Mouse (Mus musculus) CD4-positive, CD25-positive, alpha-beta regulatory T cell (primary cell): Measurements from ENCODE around the gene 4930512M02Rik. TPM values are rescaled to one million over a fixed set of nuclear protein-coding genes. Genes with fewer than 3 reads are reported as not detected.

Experiments
- polyA plus RNA-seq: library from polyadenylated mRNA; unstranded; fragments of 100-300 nt; shearing (Covaris generic); gene quantifications from one replicate; pipeline ENCODE4 v1.2.1, GENCODE M21; 2017

4930512M02Rik gene
- not detected for polyA plus RNA-seq

GRCm38 (mm10) chr11:11627735-11628134, at the start of gene 4930512M02Rik:
Gene 4930512M02Rik, minus strand, starts transcription at chr11:11627835.

Other genes with a start within 250 kb of the 4930512M02Rik start
- 1.0 TPM for gene Spata48, start 165.7 kb downstream of the 4930512M02Rik start, polyA plus RNA-seq
- gene Zpbp, start 165.4 kb downstream of the 4930512M02Rik start, polyA plus RNA-seq, result 2.6 TPM
- gene Ikzf1, start 57.2 kb upstream of the 4930512M02Rik start, polyA plus RNA-seq, result 121 TPM
- 5.7 TPM for gene Fignl1, start 181.1 kb upstream of the 4930512M02Rik start, polyA plus RNA-seq